Mouse (Mus musculus) heart, adult 2 months (tissue): ENCODE measurements around the gene Cnnm2.

ENCODE experiments used
- CTCF ChIP-seq: fragments of 200-600 bp; IDR thresholded peaks from 2 replicates; pipeline ENCODE4 v1.8.1; 2022; ENCODE audit warnings: antibody characterized with exemption, mild to moderate bottlenecking, moderate library complexity
- EP300 ChIP-seq: fragments of 200-500 bp; IDR thresholded peaks from 2 replicates; pipeline ENCODE4 v1.6.1; 2011; ENCODE audit warnings: low read depth, low read length, control low read depth; ENCODE audit not compliant: insufficient read depth
- POLR2A ChIP-seq: fragments of 200-500 bp; IDR thresholded peaks from 2 replicates; pipeline ENCODE4 v1.6.1; 2011; ENCODE audit warnings: mild to moderate bottlenecking, low read depth, low read length, control low read depth; ENCODE audit not compliant: insufficient read depth

GRCm38 (mm10) chr19:46822491-46822890 lies 61.1 kb downstream of the Cnnm2 start:
- no peak for TF ChIP-seq CTCF
- no peak for TF ChIP-seq EP300
- no peak for TF ChIP-seq POLR2A
